Mouse (Mus musculus) mesoderm, embryonic 11.5 days (tissue): ENCODE measurements at regions not wholly inside any gene's neighbourhood (a gene's known extent, or its start where the extent isn't known, plus 50 kb on each side); places are given as distances from the start of the nearest gene placed in this dataset.

Experiments used
- DNase-seq: peaks from one replicate; pipeline ENCODE4 v3.0.0-alpha.2; 2012; ENCODE audit warnings: low read depth, low spot score

- DNase-seq: no peak
Observed at GRCm38 (mm10) chr1:22222836-22223235, 261.1 kb upstream of the Kcnq5 start.

DNA sequence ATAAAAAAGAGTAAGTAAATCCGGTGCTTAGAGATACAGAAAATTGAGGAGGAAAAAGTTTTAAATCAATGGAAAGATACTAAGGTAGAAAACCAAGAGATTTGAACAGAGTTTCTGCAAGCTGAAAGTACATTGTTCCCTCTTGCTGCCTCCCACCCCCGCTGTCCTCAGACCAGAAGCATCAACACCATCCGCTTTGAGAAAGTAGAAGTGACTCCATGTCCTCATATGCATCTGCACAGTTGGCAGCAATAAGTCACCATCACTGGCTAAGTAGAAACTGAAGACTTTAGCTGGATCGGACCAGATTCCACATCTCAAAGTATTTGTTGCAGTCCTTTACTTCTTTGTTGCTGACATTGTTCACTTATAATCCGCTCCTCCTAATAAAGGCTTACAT is 250.1 kb upstream of the Kcnq5 start:
- no peak for DNase-seq

DNA sequence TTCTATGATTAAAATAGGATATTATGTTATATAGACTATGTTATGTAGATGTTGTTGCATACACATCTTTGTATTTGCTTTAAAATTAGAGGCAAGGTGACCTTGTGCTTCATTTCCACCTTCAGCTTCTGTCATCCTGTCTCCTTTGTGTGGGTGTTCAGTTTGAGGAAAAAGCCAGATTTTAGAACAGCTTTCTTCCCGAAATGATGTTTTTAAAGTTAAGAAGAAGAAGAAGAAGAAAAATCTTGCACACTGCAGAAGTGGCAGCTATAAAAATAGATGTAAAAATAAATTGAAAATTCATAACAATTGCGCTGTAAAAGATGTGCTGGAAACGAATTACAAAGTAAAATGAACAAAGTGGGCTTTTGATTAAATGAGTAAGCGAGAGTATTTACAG is 249.5 kb upstream of the Kcnq5 start:
- no peak for DNase-seq

GRCm38 (mm10) chr1:22210621-22211020 is 248.9 kb upstream of the Kcnq5 start:
- no peak for DNase-seq

- DNase-seq: no peak
Observed at GRCm38 (mm10) chr1:22208287-22208686, 246.5 kb upstream of the Kcnq5 start.

DNA sequence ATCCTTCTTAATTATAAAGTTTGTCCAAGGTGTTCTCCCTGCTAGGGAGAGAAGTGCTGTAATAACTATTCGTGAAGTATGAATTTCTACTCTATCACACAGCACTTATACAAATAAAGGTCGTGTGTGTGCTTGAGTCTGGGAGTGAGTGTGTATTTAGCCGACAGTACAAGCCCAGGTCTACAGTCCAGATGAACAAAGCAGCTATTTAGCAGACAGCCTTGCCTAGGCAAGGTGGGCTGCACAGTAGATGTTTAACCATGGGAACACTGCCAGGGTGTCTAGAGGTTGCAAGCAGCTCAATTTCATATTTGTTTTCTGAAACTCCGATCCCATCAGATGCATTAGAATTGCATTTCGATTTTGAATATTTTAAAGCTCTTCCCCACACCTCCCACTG is 245.2 kb upstream of the Kcnq5 start:
- DNase-seq: no peak

- no peak for DNase-seq
Observed at GRCm38 (mm10) chr1:22167621-22168181, 206.0 kb upstream of the Kcnq5 start.

- no peak for DNase-seq
Observed at GRCm38 (mm10) chr1:22136571-22137122, 174.9 kb upstream of the Kcnq5 start.

DNA sequence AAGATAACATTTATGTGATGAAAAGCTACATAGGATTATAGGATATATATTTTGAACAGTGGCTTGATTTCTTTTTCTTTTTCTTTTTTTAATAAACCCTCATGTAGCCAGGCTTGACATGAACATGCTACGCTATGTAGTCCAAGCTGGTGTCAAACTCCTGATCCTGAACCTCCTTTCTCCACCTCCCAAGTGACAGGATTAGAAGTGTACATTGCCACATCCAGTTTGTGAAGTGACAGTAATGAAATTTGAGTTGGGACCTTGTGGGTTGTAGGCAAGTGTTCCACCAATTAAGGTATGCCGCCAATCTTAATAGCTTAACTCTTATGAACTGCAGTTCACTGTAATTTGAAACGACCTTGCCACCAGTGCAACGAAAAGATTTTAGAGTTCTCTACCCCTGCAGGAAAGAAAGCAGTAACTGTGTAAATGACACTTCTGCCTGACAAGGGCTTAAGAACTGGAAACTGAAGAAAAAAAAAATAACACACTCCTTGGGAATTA is 156.6 kb upstream of the Kcnq5 start:
- DNase-seq: no peak

DNA sequence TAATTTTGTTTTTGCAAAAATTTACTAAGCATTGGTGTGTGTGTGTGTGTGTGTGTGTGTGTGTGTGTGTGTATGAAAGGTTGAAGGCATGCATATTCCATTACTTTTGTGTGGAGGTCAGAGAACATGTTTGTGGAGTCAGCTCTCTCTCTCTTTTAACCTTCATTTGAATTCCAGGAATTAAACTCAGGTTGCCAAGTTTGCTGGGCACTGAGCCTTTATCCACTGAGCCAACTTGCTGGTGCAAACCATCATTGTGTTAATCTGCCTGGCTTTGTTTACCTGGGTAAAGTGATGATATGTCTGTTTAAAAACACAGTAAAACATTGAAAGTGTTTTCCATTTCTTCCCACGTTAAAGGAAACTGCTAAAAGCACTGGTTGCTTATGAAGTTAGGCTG is 154.7 kb upstream of the Kcnq5 start:
- no peak for DNase-seq

DNA sequence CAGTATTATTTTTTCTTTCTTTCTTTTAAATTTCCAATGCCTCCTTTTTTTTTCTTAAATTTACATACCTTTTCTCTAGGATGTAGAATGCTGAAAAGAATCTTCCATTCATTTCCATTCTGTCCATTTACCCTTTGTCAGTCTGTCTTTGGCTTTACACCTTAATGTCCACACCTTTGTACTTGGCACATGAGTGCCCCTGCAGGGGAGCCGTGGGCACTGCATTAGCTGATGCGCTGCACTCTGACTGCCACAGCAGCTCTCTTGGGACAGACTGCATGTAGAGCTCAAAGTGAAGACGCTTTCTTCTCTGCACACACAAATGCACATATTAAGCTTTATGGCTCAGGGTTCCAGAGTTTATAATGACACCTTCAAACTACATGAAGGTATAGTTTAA is 143.8 kb upstream of the Kcnq5 start:
- peak; percentile 10 for DNase-seq

DNA sequence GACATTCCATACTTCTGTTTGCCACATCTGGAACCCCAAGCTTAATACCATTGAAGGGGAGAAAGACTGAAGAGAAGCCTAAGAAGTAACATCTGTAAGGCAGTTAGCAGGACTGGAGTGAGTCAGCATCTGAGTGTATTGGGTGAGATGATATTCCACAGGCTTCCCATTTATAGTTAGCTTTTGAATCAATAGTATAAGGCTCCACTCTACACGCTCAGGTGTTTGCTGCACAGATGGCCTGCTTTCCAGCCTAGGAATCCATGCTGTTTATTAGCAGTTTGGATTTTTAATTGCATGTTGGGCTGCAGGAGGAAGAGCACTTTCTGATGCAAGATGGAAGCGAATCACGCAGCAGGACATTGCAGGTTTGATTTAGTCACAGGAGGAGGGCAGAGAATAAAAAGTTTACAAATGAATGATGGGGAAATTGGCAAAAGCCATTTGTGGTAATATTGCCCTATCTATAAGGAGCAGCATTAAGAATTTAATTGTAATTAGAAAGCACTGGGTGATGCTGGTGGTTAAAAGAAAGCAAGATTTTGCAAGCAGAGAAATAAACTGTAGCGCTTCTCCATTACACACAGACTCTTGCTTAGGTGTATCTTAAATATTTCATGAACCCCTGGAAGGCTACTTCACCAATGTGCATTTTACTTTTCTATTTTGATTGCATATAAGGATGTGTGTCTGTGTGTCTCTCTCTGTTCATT is 109.8 kb upstream of the Kcnq5 start:
- no peak for DNase-seq

GRCm38 (mm10) chr1:22070028-22070427 is 108.3 kb upstream of the Kcnq5 start:
- no peak for DNase-seq
